Mouse (Mus musculus) lung, adult 2 months (tissue): Measurements from ENCODE around the gene Ghr.

Source experiments
- CTCF ChIP-seq: fragments of 200-500 bp; IDR thresholded peaks from 2 replicates; pipeline ENCODE4 v1.5.1; 2011; ENCODE audit warnings: mild to moderate bottlenecking, low read length, control low read depth; ENCODE audit not compliant: insufficient read depth
- POLR2A ChIP-seq: fragments of 200-500 bp; IDR thresholded peaks from 2 replicates; pipeline ENCODE4 v1.6.1; 2011; ENCODE audit warnings: low read depth, mild to moderate bottlenecking, control low read depth, low read length, borderline replicate concordance; ENCODE audit errors: extremely low read depth

DNA sequence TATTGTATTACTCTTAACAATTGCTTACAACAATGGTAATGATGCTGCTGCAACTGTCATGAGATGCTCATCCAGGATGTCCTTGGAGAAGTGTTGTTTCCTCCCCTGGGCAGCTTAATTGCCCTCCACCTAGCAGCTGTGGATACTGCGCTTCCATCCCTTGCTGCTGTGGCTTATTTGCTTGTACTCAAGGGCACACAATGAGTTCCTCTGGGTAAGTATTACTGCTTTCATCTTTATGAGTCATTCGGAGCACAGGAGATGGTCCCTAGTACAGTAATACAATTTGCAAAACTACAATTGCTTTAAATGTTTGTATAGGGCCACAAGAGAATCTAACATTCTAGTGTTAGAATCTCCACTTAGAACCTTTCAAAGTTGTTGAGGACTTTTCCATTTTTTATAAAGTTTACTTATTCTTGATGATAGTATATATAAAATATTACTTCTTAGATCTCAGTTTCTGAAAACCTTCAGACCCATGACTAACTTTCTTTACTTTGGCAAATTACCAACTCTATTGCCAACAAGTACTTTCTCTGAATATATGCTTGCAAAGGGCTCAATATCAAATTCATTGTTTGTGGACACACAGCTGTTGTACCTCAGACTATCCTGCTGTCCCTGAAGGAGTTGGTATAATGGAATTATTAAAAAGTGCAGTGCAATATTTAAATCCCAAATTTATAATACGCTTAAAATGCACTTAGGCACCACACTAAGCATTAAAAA, 185.8 kb downstream of the Ghr start:
- no peak for TF ChIP-seq POLR2A
- TF ChIP-seq CTCF: no peak
